Mouse (Mus musculus) liver, postnatal 0 days (tissue): ENCODE results near the gene Rpl10a.

Experiments used
- CTCF ChIP-seq: sonication (generic); IDR thresholded peaks from 2 replicates; pipeline ENCODE4 v1.5.1; 2016; ENCODE audit warnings: antibody characterized with exemption, low read depth
- EP300 ChIP-seq: IDR thresholded peaks from 2 replicates; pipeline ENCODE4 v1.6.1; 2016; ENCODE audit warnings: antibody characterized with exemption, low read depth, mild to moderate bottlenecking

GRCm38 (mm10) chr17:28361921-28362652 is 33.8 kb downstream of the Rpl10a start:
- no peak for TF ChIP-seq CTCF
- no peak for TF ChIP-seq EP300
